Mouse (Mus musculus): ENCODE data around the gene Ptgis. TPM values are rescaled to one million over a fixed set of nuclear protein-coding genes. Genes with fewer than 3 reads are reported as not detected.

Ptgis gene
- polyA plus RNA-seq, 1 experiment from 2014 or later: 18.0 TPM

- no peak for ATAC-seq (ENCODE audit: low FRiP score, low TSS enrichment)
- Histone ChIP-seq H3K27ac (ENCODE audit: low read depth, low read length) (no peak overlapping the region), H3K36me3 (ENCODE audit: control insufficient read depth, insufficient read depth, low read length) (no peaks in the 10 kb centered on the region), H3K9me3 (ENCODE audit: control insufficient read depth, low read length) (no peaks in the 10 kb centered on the region), H3K4me1 (ENCODE audit: control insufficient read depth, insufficient read depth, low read length) (peaks cover 24% of the 10 kb centered on the region), H3K4me3 (ENCODE audit: low read length) (no peak overlapping the region), H3K9ac (ENCODE audit: low read depth, low read length) (no peak overlapping the region), H3K4me2 (replicated peaks; ENCODE audit: low read depth, low read length) (no peak overlapping the region), H3K27me3 (ENCODE audit: control insufficient read depth, insufficient read depth, low read length) (no peaks in the 10 kb centered on the region)
- 69% methylated on average over 5 of the region's 5 CpGs for WGBS
Measured at GRCm38 (mm10) chr2:167253476-167253875, 13.1 kb upstream of the Ptgis start.

- 41% methylated on average over 3 of the region's 3 CpGs for WGBS
- H3K4me3 ChIP-seq (ENCODE audit: low read length): no peak overlapping the region
- H3K4me2 ChIP-seq (replicated peaks; ENCODE audit: low read depth, low read length): no peak overlapping the region
- no peak for ATAC-seq (ENCODE audit: low FRiP score, low TSS enrichment)
- H3K9ac ChIP-seq (ENCODE audit: low read depth, low read length): no peak overlapping the region
- no peaks in the 10 kb centered on the region for H3K36me3 ChIP-seq (ENCODE audit: control insufficient read depth, insufficient read depth, low read length)
- no peaks in the 10 kb centered on the region for H3K27me3 ChIP-seq (ENCODE audit: control insufficient read depth, insufficient read depth, low read length)
- peaks cover 24% of the 10 kb centered on the region for H3K4me1 ChIP-seq (ENCODE audit: control insufficient read depth, insufficient read depth, low read length)
- no peak overlapping the region for H3K27ac ChIP-seq (ENCODE audit: low read depth, low read length)
- H3K9me3 ChIP-seq (ENCODE audit: control insufficient read depth, low read length): no peaks in the 10 kb centered on the region
Measured at GRCm38 (mm10) chr2:167252057-167252687, 11.8 kb upstream of the Ptgis start.

- Histone ChIP-seq H3K9ac (ENCODE audit: low read depth, low read length) (no peak overlapping the region), H3K4me3 (ENCODE audit: low read length) (no peak overlapping the region), H3K4me2 (replicated peaks; ENCODE audit: low read depth, low read length) (no peak overlapping the region), H3K4me1 (ENCODE audit: control insufficient read depth, insufficient read depth, low read length) (peaks cover 24% of the 10 kb centered on the region), H3K9me3 (ENCODE audit: control insufficient read depth, low read length) (no peaks in the 10 kb centered on the region), H3K27me3 (ENCODE audit: control insufficient read depth, insufficient read depth, low read length) (no peaks in the 10 kb centered on the region), H3K27ac (ENCODE audit: low read depth, low read length) (peak overlapping the region; percentile 33; the same call in 1 of the 2 replicates), H3K36me3 (ENCODE audit: control insufficient read depth, insufficient read depth, low read length) (no peaks in the 10 kb centered on the region)
- peak; percentile 63; the same call in 1 of the 2 replicates for ATAC-seq (ENCODE audit: low FRiP score, low TSS enrichment)
- 20% methylated on average over 7 of the region's 7 CpGs for WGBS
Measured at GRCm38 (mm10) chr2:167250736-167251337, 10.4 kb upstream of the Ptgis start.

- Histone ChIP-seq H3K4me2 (replicated peaks; ENCODE audit: low read depth, low read length) (no peak overlapping the region), H3K4me3 (ENCODE audit: low read length) (no peak overlapping the region), H3K9ac (ENCODE audit: low read depth, low read length) (no peak overlapping the region), H3K4me1 (ENCODE audit: control insufficient read depth, insufficient read depth, low read length) (peaks cover 24% of the 10 kb centered on the region), H3K36me3 (ENCODE audit: control insufficient read depth, insufficient read depth, low read length) (no peaks in the 10 kb centered on the region), H3K27me3 (ENCODE audit: control insufficient read depth, insufficient read depth, low read length) (no peaks in the 10 kb centered on the region), H3K27ac (ENCODE audit: low read depth, low read length) (peak overlapping the region; percentile 44; the same call in 1 of the 2 replicates), H3K9me3 (ENCODE audit: control insufficient read depth, low read length) (no peaks in the 10 kb centered on the region)
- ATAC-seq (ENCODE audit: low FRiP score, low TSS enrichment): peak; percentile 17; the same call in 1 of the 2 replicates
- WGBS: 40% methylated on average over 11 of the region's 11 CpGs
Measured at GRCm38 (mm10) chr2:167250003-167250735, 9.8 kb upstream of the Ptgis start.

- ATAC-seq (ENCODE audit: low FRiP score, low TSS enrichment): peak; percentile 48
- 40% methylated on average over 3 of the region's 3 CpGs for WGBS
- H3K4me1 ChIP-seq (ENCODE audit: control insufficient read depth, insufficient read depth, low read length): peaks cover 24% of the 10 kb centered on the region
Measured at GRCm38 (mm10) chr2:167249591-167249990, 9.2 kb upstream of the Ptgis start.

GRCm38 (mm10) chr2:167247823-167248222 lies 7.4 kb upstream of the Ptgis start:
- Histone ChIP-seq H3K9ac (ENCODE audit: low read depth, low read length) (no peak overlapping the region), H3K27ac (ENCODE audit: low read depth, low read length) (no peak overlapping the region), H3K9me3 (ENCODE audit: control insufficient read depth, low read length) (peaks cover 2% of the 10 kb centered on the region; the same call in 1 of the 2 replicates), H3K4me3 (ENCODE audit: low read length) (no peak overlapping the region), H3K27me3 (ENCODE audit: control insufficient read depth, insufficient read depth, low read length) (no peaks in the 10 kb centered on the region), H3K4me1 (ENCODE audit: control insufficient read depth, insufficient read depth, low read length) (peaks cover 23% of the 10 kb centered on the region), H3K36me3 (ENCODE audit: control insufficient read depth, insufficient read depth, low read length) (no peaks in the 10 kb centered on the region), H3K4me2 (replicated peaks; ENCODE audit: low read depth, low read length) (no peak overlapping the region)
- WGBS: 57% methylated on average over 2 of the region's 2 CpGs
- ATAC-seq (ENCODE audit: low FRiP score, low TSS enrichment): no peak

More at GRCm38 (mm10) chr2:167249591-167249990, 9.2 kb upstream of the Ptgis start:
- Histone ChIP-seq H3K27me3 (ENCODE audit: control insufficient read depth, insufficient read depth, low read length) (no peaks in the 10 kb centered on the region), H3K4me3 (ENCODE audit: low read length) (no peak overlapping the region), H3K27ac (ENCODE audit: low read depth, low read length) (peak overlapping the region; percentile 44; the same call in 1 of the 2 replicates), H3K36me3 (ENCODE audit: control insufficient read depth, insufficient read depth, low read length) (no peaks in the 10 kb centered on the region), H3K9ac (ENCODE audit: low read depth, low read length) (no peak overlapping the region), H3K4me2 (replicated peaks; ENCODE audit: low read depth, low read length) (no peak overlapping the region), H3K9me3 (ENCODE audit: control insufficient read depth, low read length) (peaks cover 2% of the 10 kb centered on the region; the same call in 1 of the 2 replicates)

- H3K27me3 ChIP-seq (ENCODE audit: control insufficient read depth, insufficient read depth, low read length): no peaks in the 10 kb centered on the region
- no peak overlapping the region for H3K4me2 ChIP-seq (replicated peaks; ENCODE audit: low read depth, low read length)
- H3K27ac ChIP-seq (ENCODE audit: low read depth, low read length): no peak overlapping the region
- H3K36me3 ChIP-seq (ENCODE audit: control insufficient read depth, insufficient read depth, low read length): no peaks in the 10 kb centered on the region
- H3K9me3 ChIP-seq (ENCODE audit: control insufficient read depth, low read length): peaks cover 2% of the 10 kb centered on the region; the same call in 1 of the 2 replicates
- H3K9ac ChIP-seq (ENCODE audit: low read depth, low read length): no peak overlapping the region
- no peak overlapping the region for H3K4me3 ChIP-seq (ENCODE audit: low read length)
- 79% methylated on average over 7 of the region's 7 CpGs for WGBS
- H3K4me1 ChIP-seq (ENCODE audit: control insufficient read depth, insufficient read depth, low read length): peaks cover 16% of the 10 kb centered on the region
- ATAC-seq (ENCODE audit: low FRiP score, low TSS enrichment): no peak
Measured at GRCm38 (mm10) chr2:167246704-167247103, 6.3 kb upstream of the Ptgis start.

GRCm38 (mm10) chr2:167244892-167245291 lies 4.5 kb upstream of the Ptgis start:
- WGBS: 78% methylated on average over 4 of the region's 4 CpGs
- Histone ChIP-seq H3K27ac (ENCODE audit: low read depth, low read length) (no peak overlapping the region), H3K27me3 (ENCODE audit: control insufficient read depth, insufficient read depth, low read length) (no peaks in the 10 kb centered on the region), H3K9me3 (ENCODE audit: control insufficient read depth, low read length) (peaks cover 2% of the 10 kb centered on the region; the same call in 1 of the 2 replicates), H3K9ac (ENCODE audit: low read depth, low read length) (no peak overlapping the region), H3K4me1 (ENCODE audit: control insufficient read depth, insufficient read depth, low read length) (peaks cover 15% of the 10 kb centered on the region), H3K4me3 (ENCODE audit: low read length) (no peak overlapping the region), H3K4me2 (replicated peaks; ENCODE audit: low read depth, low read length) (no peak overlapping the region), H3K36me3 (ENCODE audit: control insufficient read depth, insufficient read depth, low read length) (no peaks in the 10 kb centered on the region)
- no peak for ATAC-seq (ENCODE audit: low FRiP score, low TSS enrichment)

Measured in kidney, embryonic 14.5 days (tissue).